Mouse (Mus musculus) MEL (cell line): Measurements from ENCODE around the gene Ankrd28.

ENCODE experiments used
- CHD2 ChIP-seq: IDR thresholded peaks from 2 replicates; pipeline ENCODE4 v1.6.1; 2011; ENCODE audit warnings: low read length, improper control_type of control experiment
- CTCF ChIP-seq, 3 experiments: IDR thresholded peaks in 2 of 3; conservative IDR thresholded peaks in 1 of 3; 2 replicates each; pipeline ENCODE4 v1.5.1; 2011 to 2012; ENCODE audit warnings: low read length in 3 of 3, low read depth in 2 of 3, mild to moderate bottlenecking in 2 of 3, improper control_type of control experiment in 1 of 3, inconsistent platforms in 1 of 3, mixed read lengths in 1 of 3, moderate library complexity in 1 of 3; ENCODE audit not compliant: control insufficient read depth in 1 of 3, insufficient read depth in 1 of 3, poor library complexity in 1 of 3, severe bottlenecking in 1 of 3
- EP300 ChIP-seq, 2 experiments: IDR thresholded peaks; 2 replicates each; pipeline ENCODE4 v1.6.1; 2011; ENCODE audit warnings: improper control_type of control experiment in 2 of 2, low read length in 2 of 2, low read depth in 1 of 2, mild to moderate bottlenecking in 1 of 2
- GATA1 ChIP-seq: IDR thresholded peaks from 2 replicates; pipeline ENCODE4 v1.6.1; 2011; ENCODE audit warnings: low read depth, low read length, improper control_type of control experiment
- MAX ChIP-seq: IDR thresholded peaks from 2 replicates; pipeline ENCODE4 v1.6.1; 2011; ENCODE audit warnings: low read length, improper control_type of control experiment
- MYC ChIP-seq: IDR thresholded peaks from 2 replicates; pipeline ENCODE4 v1.6.1; 2011; ENCODE audit warnings: low read depth, mild to moderate bottlenecking, low read length, improper control_type of control experiment, moderate library complexity
- POLR2A ChIP-seq, 2 experiments: IDR thresholded peaks; 2 replicates each; pipeline ENCODE4 v1.6.1; 2011 to 2012; ENCODE audit warnings: low read length in 2 of 2, mild to moderate bottlenecking in 2 of 2, control low read depth in 1 of 2, improper control_type of control experiment in 1 of 2, low read depth in 1 of 2, moderate library complexity in 1 of 2; ENCODE audit not compliant: control insufficient read depth in 1 of 2, insufficient read depth in 1 of 2, poor library complexity in 1 of 2
- RAD21 ChIP-seq: IDR thresholded peaks from 2 replicates; pipeline ENCODE4 v1.6.1; 2011; ENCODE audit warnings: mild to moderate bottlenecking, low read depth, low read length, improper control_type of control experiment
- SIN3A ChIP-seq: IDR thresholded peaks from 2 replicates; pipeline ENCODE4 v1.6.1; 2012; ENCODE audit warnings: low read length, improper control_type of control experiment, inconsistent platforms
- TBP ChIP-seq: IDR thresholded peaks from 2 replicates; pipeline ENCODE4 v1.8.0; 2011; ENCODE audit warnings: low read depth, low read length, improper control_type of control experiment
- TCF12 ChIP-seq: IDR thresholded peaks from 2 replicates; pipeline ENCODE4 v1.6.1; 2014; ENCODE audit warnings: low read depth, mild to moderate bottlenecking, inconsistent platforms, low read length, improper control_type of control experiment, moderate library complexity
- USF1 ChIP-seq: IDR thresholded peaks from 2 replicates; pipeline ENCODE4 v1.6.1; 2014; ENCODE audit warnings: low read depth, mild to moderate bottlenecking, inconsistent platforms, low read length, improper control_type of control experiment, moderate library complexity
- ZC3H11A ChIP-seq: IDR thresholded peaks from 2 replicates; pipeline ENCODE4 v1.6.1; 2012; ENCODE audit warnings: low read depth, mild to moderate bottlenecking, inconsistent platforms, low read length, improper control_type of control experiment

GRCm38 (mm10) chr14:31663376-31664099, 166.9 kb downstream of the Ankrd28 start:
- TF ChIP-seq TCF12 (no peak), MAX (no peak), CTCF (IDR thresholded peaks at IDR 0.05 in 2 of 3, conservative IDR thresholded peaks at IDR 0.05 in 1 of 3; ENCODE audit: control insufficient read depth in 1 of 3, insufficient read depth in 1 of 3, low read depth in 2 of 3, low read length in 3 of 3, poor library complexity in 1 of 3, severe bottlenecking in 1 of 3) (no peak), GATA1 (no peak), SIN3A (no peak), MYC (no peak), POLR2A (IDR thresholded peaks at IDR 0.05; ENCODE audit: control insufficient read depth in 1 of 2, insufficient read depth in 1 of 2, low read depth in 1 of 2, low read length in 2 of 2, poor library complexity in 1 of 2) (no peak), ZC3H11A (no peak), EP300 (IDR thresholded peaks at IDR 0.05; ENCODE audit: low read depth in 1 of 2, low read length in 2 of 2) (no peak), CHD2 (no peak), RAD21 (no peak), USF1 (0 out of 2 replicates have a peak, but pooled peaks have one; percentile 10), TBP (no peak)
